Mouse (Mus musculus) MEL-GATA-1-ER (cell line): ENCODE measurements at regions not wholly inside any gene's neighbourhood (a gene's known extent, or its start where the extent isn't known, plus 50 kb on each side); places are given as distances from the start of the nearest gene placed in this dataset.
A peak's percentile ranks its signal among the peaks of the same experiment; 100 is the strongest.

ENCODE experiments used
- DNase-seq: peaks from one replicate; pipeline ENCODE4 v3.0.0-alpha.2; 2012; ENCODE audit warnings: low read depth; ENCODE audit errors: extremely low read depth

GRCm38 (mm10) chr17:44419405-44419729, 231.0 kb downstream of the Clic5 start:
- DNase-seq: no peak

GRCm38 (mm10) chr17:44420098-44421070, 232.0 kb downstream of the Clic5 start:
- no peak for DNase-seq

GRCm38 (mm10) chr17:44422161-44422560, 233.8 kb downstream of the Clic5 start:
- no peak for DNase-seq

GRCm38 (mm10) chr17:44422865-44423264, 234.5 kb downstream of the Clic5 start:
- no peak for DNase-seq

GRCm38 (mm10) chr17:44423471-44423985, 235.1 kb downstream of the Clic5 start:
- no peak for DNase-seq

- peak; percentile 54 for DNase-seq
Measured at GRCm38 (mm10) chr17:44432524-44433295, 244.3 kb downstream of the Clic5 start.

GRCm38 (mm10) chr17:44433296-44433653, 244.9 kb downstream of the Clic5 start:
- no peak for DNase-seq

GRCm38 (mm10) chr17:44436536-44437043, 248.2 kb downstream of the Clic5 start:
- no peak for DNase-seq

GRCm38 (mm10) chr17:44438526-44438925, 250.1 kb downstream of the Clic5 start:
- DNase-seq: no peak

GRCm38 (mm10) chr17:44443460-44443859, 255.1 kb downstream of the Clic5 start:
- DNase-seq: no peak

- DNase-seq: no peak
Measured at GRCm38 (mm10) chr17:44445361-44445760, 257.0 kb downstream of the Clic5 start.
